Mouse (Mus musculus) heart, adult 2 months (tissue): ENCODE data around the gene Zgpat.

Source experiments
- CTCF ChIP-seq: fragments of 200-600 bp; IDR thresholded peaks from 2 replicates; pipeline ENCODE4 v1.8.1; 2022; ENCODE audit warnings: antibody characterized with exemption, mild to moderate bottlenecking, moderate library complexity
- EP300 ChIP-seq: fragments of 200-500 bp; IDR thresholded peaks from 2 replicates; pipeline ENCODE4 v1.6.1; 2011; ENCODE audit warnings: low read depth, low read length, control low read depth; ENCODE audit not compliant: insufficient read depth
- POLR2A ChIP-seq: fragments of 200-500 bp; IDR thresholded peaks from 2 replicates; pipeline ENCODE4 v1.6.1; 2011; ENCODE audit warnings: mild to moderate bottlenecking, low read depth, low read length, control low read depth; ENCODE audit not compliant: insufficient read depth

DNA sequence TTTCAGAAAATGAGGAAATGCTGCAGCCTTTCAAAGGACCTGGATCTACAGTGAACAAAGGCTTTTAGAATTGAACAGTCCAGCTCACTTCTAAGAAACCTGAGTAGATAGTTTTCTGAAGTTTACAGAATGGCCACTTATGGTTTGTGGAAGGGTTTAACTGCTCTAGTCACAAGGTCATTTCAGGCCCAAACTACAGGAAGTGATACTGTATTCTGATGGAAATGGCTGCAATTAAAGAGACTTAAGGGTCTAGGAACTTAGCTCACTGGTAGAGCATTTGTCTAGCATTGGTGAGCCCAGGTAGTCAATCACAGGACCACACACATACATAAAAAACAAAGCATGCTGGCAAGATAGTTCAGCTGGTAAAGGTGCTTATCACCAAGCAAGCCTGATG, 32.2 kb upstream of the Zgpat start:
- TF ChIP-seq CTCF (no peak), POLR2A (no peak), EP300 (no peak)
